In genomic region chr7:126630824-126631518, GRCm38 (mm10) we compare ENCODE assay signal across 12 mouse cellular contexts. TPM values are rescaled to one million over a fixed set of nuclear protein-coding genes. Genes with fewer than 3 reads are reported as not detected.
A peak's percentile ranks its signal among the peaks of the same experiment; 100 is the strongest.
DNase-seq lines count a peak whose midpoint lies in the region; ATAC-seq lines count a peak whose summit lies in the region.
"Had no signal": no experiment of that assay in that cellular context is flagged by ENCODE, and none has a peak within 500 bp of the region (broad histone marks: within the 10 kb centered on the region; RNA-seq: fewer than 3 reads in every experiment).

Nupr1 (minus strand) TSS chr7:126630861.

- H3K36me3 ChIP-seq in hindbrain, embryonic 15.5 days = no peaks in the 10 kb centered on the region
- no peaks in the 10 kb centered on the region for H3K36me3 ChIP-seq in hindbrain, embryonic 13.5 days
- no peaks in the 10 kb centered on the region for H3K36me3 ChIP-seq in stomach, embryonic 16.5 days (ENCODE audit: control insufficient read depth, insufficient read depth, low read length)
- H3K36me3 ChIP-seq: forebrain, embryonic 12.5 days; hindbrain, embryonic 10.5 days; limb, embryonic 12.5 days had no signal

- no peak for ATAC-seq in hindbrain, embryonic 15.5 days (ENCODE audit: low FRiP score, low read depth)
- no peak for ATAC-seq in hindbrain, embryonic 13.5 days (ENCODE audit: low FRiP score)
- ATAC-seq in stomach, embryonic 16.5 days (ENCODE audit: insufficient read depth, low FRiP score) = peak; percentile 72; the same call in 1 of the 2 replicates

- no peaks in the 10 kb centered on the region for H3K9me3 ChIP-seq in hindbrain, embryonic 15.5 days
- no peaks in the 10 kb centered on the region for H3K9me3 ChIP-seq in hindbrain, embryonic 13.5 days
- H3K9me3 ChIP-seq in stomach, embryonic 16.5 days (replicated peaks; ENCODE audit: control insufficient read depth, low read length) = no peaks in the 10 kb centered on the region
- H3K9me3 ChIP-seq: forebrain, embryonic 12.5 days; hindbrain, embryonic 10.5 days; limb, embryonic 12.5 days had no signal

- H3K4me3 ChIP-seq in hindbrain, embryonic 15.5 days = no peak within 1 kb of the TSS
- H3K4me3 ChIP-seq in hindbrain, embryonic 13.5 days = no peak within 1 kb of the TSS
- no peak within 1 kb of the TSS for H3K4me3 ChIP-seq in stomach, embryonic 16.5 days (replicated peaks; ENCODE audit: low read length)
- H3K4me3 ChIP-seq: forebrain, embryonic 12.5 days; hindbrain, embryonic 10.5 days; limb, embryonic 12.5 days had no signal

- DNase-seq in thymus, postnatal 0 days (ENCODE audit: low spot score) = no peak
- DNase-seq in thymus, postnatal 36 days = no peak
- DNase-seq in gonadal fat pad, adult 2 months (ENCODE audit: low read depth) = no peak
- DNase-seq in frontal cortex, postnatal 14 days (ENCODE audit: low spot score in 2 of 2) = no peak
- DNase-seq in spleen, postnatal 4 days (ENCODE audit: low spot score in 2 of 2) = no peak
- DNase-seq: cerebellum, adult 9-10 months had no signal

- no peaks in the 10 kb centered on the region for H3K27me3 ChIP-seq in hindbrain, embryonic 15.5 days
- no peaks in the 10 kb centered on the region for H3K27me3 ChIP-seq in hindbrain, embryonic 13.5 days
- no peaks in the 10 kb centered on the region for H3K27me3 ChIP-seq in stomach, embryonic 16.5 days (ENCODE audit: control insufficient read depth, insufficient read depth, low read length)
- H3K27me3 ChIP-seq: limb, embryonic 12.5 days had no signal

- H3K4me2 ChIP-seq in hindbrain, embryonic 15.5 days = no peak within 1 kb of the TSS
- no peak within 1 kb of the TSS for H3K4me2 ChIP-seq in hindbrain, embryonic 13.5 days
- no peak within 1 kb of the TSS for H3K4me2 ChIP-seq in stomach, embryonic 16.5 days (ENCODE audit: low read depth, low read length)
- H3K4me2 ChIP-seq: forebrain, embryonic 12.5 days; limb, embryonic 12.5 days had no signal

- no peak within 1 kb of the TSS for H3K27ac ChIP-seq in hindbrain, embryonic 15.5 days (replicated peaks)
- no peak within 1 kb of the TSS for H3K27ac ChIP-seq in hindbrain, embryonic 13.5 days
- H3K27ac ChIP-seq in stomach, embryonic 16.5 days (ENCODE audit: low read length) = peak within 1 kb of the TSS; percentile 71
- H3K27ac ChIP-seq: forebrain, embryonic 12.5 days; hindbrain, embryonic 10.5 days had no signal

- no peak within 1 kb of the TSS for H3K9ac ChIP-seq in hindbrain, embryonic 15.5 days
- H3K9ac ChIP-seq in hindbrain, embryonic 13.5 days = no peak within 1 kb of the TSS
- no peak within 1 kb of the TSS for H3K9ac ChIP-seq in stomach, embryonic 16.5 days (ENCODE audit: low read length)
- H3K9ac ChIP-seq: forebrain, embryonic 12.5 days; limb, embryonic 12.5 days had no signal

- WGBS in hindbrain, embryonic 15.5 days = 96% methylated on average over 4 of the region's 4 CpGs
- WGBS in hindbrain, embryonic 13.5 days = 93% methylated on average over 4 of the region's 4 CpGs
- WGBS in stomach, embryonic 16.5 days = 80% methylated on average over 4 of the region's 4 CpGs

- no peaks in the 10 kb centered on the region for H3K4me1 ChIP-seq in hindbrain, embryonic 15.5 days (replicated peaks)
- H3K4me1 ChIP-seq in hindbrain, embryonic 13.5 days (replicated peaks) = 0 out of 2 replicates have a peak, but pooled peaks cover 4% of the 10 kb centered on the region
- H3K4me1 ChIP-seq in stomach, embryonic 16.5 days (ENCODE audit: control insufficient read depth, insufficient read depth, low read length) = peaks cover 14% of the 10 kb centered on the region; the same call in 1 of the 2 replicates
- H3K4me1 ChIP-seq: forebrain, embryonic 12.5 days had no signal

RNA-seq across cellular contexts. Expression of gene Nupr1, which starts in this region (rescaled TPM):
- polyA plus RNA-seq in hindbrain, embryonic 15.5 days (2015; fragmentation: Nextera tagmentation; extraction: Ambion mirVana) = 11.7 and 14.9 TPM in 2 replicates
- polyA plus RNA-seq in hindbrain, embryonic 13.5 days (2015; fragmentation: Nextera tagmentation; extraction: Ambion mirVana) = 8.8 and 9.8 TPM in 2 replicates
- polyA plus RNA-seq in thymus, postnatal 0 days (2015; fragmentation: Nextera tagmentation; extraction: Ambion mirVana) = 15.1 and 16.4 TPM in 2 replicates
- polyA plus RNA-seq in gonadal fat pad, adult 2 months (2012; rRNA removed) = 49.9 and 55.5 TPM in 2 replicates
- polyA plus RNA-seq in stomach, embryonic 16.5 days (2015; fragmentation: Nextera tagmentation; extraction: Ambion mirVana) = 133 and 141 TPM in 2 replicates
